Mouse (Mus musculus) stomach, embryonic 14.5 days (tissue): Measurements from ENCODE around the gene Olfr788. TPM values are rescaled to one million over a fixed set of nuclear protein-coding genes. Genes with fewer than 3 reads are reported as not detected.

Experiments
- ATAC-seq: fragments of 200-750 bp; cut with Nextera tagmentation; 2 replicates; pipeline ENCODE4 v1.8.0; 2017; ENCODE audit warnings: low read depth, moderate TSS enrichment; ENCODE audit not compliant: insufficient number of reproducible peaks, insufficient read depth, low FRiP score
- H3K27ac ChIP-seq: fragments of 300-500 bp; sonication (generic); 2 replicates; pipeline ENCODE4 v1.5.1; 2014; ENCODE audit warnings: mild to moderate bottlenecking, low read length, moderate library complexity, mixed read lengths
- H3K27me3 ChIP-seq: fragments of 300-500 bp; sonication (generic); 2 replicates; pipeline ENCODE4 v1.6.1; 2014; ENCODE audit warnings: low read length, control low read depth, mixed read lengths; ENCODE audit not compliant: control insufficient read depth, insufficient read depth
- H3K36me3 ChIP-seq: fragments of 300-500 bp; sonication (generic); 2 replicates; pipeline ENCODE4 v1.6.1; 2014; ENCODE audit warnings: mild to moderate bottlenecking, control low read depth, low read length, moderate library complexity, mixed read lengths; ENCODE audit not compliant: control insufficient read depth, insufficient read depth
- H3K4me1 ChIP-seq: fragments of 300-500 bp; sonication (generic); 2 replicates; pipeline ENCODE4 v1.6.1; 2014; ENCODE audit warnings: low read length, control low read depth, mixed read lengths; ENCODE audit not compliant: control insufficient read depth, insufficient read depth
- H3K4me2 ChIP-seq: fragments of 300-500 bp; sonication (generic); replicated peaks from 2 replicates; pipeline ENCODE4 v1.6.1; 2014; ENCODE audit warnings: low read depth, low read length, control low read depth
- H3K4me3 ChIP-seq: fragments of 300-500 bp; sonication (generic); 2 replicates; pipeline ENCODE4 v1.5.1; 2014; ENCODE audit warnings: low read depth, low read length, control low read depth
- H3K9ac ChIP-seq: fragments of 300-500 bp; sonication (generic); replicated peaks from 2 replicates; pipeline ENCODE4 v1.6.1; 2014; ENCODE audit warnings: low read depth, mild to moderate bottlenecking, control low read depth, low read length, moderate library complexity, mixed read lengths
- H3K9me3 ChIP-seq: fragments of 300-500 bp; sonication (generic); 2 replicates; pipeline ENCODE4 v1.6.1; 2016; ENCODE audit warnings: low read depth, low read length, control low read depth; ENCODE audit not compliant: control insufficient read depth
- WGBS: fragments of 180-500 bp; shearing (Covaris S2); extraction: QIAGEN DNeasy Blood & Tissue Kit; methylation state at CpG from one replicate; pipeline ENCODE4 v1.1.7; 2014; 5-methylcytosine and 5-hydroxymethylcytosine counted together
- polyA plus RNA-seq: library from polyadenylated mRNA; unstranded; fragments of >200 nt; fragmentation: Nextera tagmentation; extraction: Ambion mirVana; gene quantifications from 2 replicates; pipeline ENCODE4 v1.2.1, GENCODE M21; 2014

Olfr788 gene
- polyA plus RNA-seq = not detected in 2 replicates

DNA sequence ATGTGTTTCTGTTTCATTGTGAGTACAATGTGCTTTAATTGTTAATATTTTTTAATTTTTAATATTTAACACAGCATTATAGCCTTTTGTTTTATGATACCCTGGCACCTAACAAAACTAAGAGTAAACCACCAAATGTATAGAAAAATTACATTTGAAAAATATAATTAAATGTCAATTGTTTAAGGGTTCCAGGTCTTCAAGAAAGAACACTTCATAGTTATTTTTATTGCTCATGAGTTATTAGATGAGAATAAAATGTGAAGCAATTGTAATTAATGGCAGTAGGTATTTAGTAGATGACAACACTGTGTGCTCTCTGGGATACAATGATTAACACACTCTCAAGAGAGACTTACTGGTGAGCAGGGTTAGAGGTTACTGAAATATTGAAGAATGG lies at the start of gene Olfr788:
Gene Olfr788, plus strand, starts transcription at position 301 of the 400 bp plus-strand sequence.
- Histone ChIP-seq H3K36me3 (no peaks in the 10 kb centered on the region), H3K4me2 (no peak within 1 kb of the TSS), H3K27me3 (no peaks in the 10 kb centered on the region), H3K27ac (no peak within 1 kb of the TSS), H3K4me1 (no peaks in the 10 kb centered on the region), H3K9me3 (no peaks in the 10 kb centered on the region), H3K4me3 (no peak within 1 kb of the TSS), H3K9ac (no peak within 1 kb of the TSS)
- ATAC-seq = no peak

DNA sequence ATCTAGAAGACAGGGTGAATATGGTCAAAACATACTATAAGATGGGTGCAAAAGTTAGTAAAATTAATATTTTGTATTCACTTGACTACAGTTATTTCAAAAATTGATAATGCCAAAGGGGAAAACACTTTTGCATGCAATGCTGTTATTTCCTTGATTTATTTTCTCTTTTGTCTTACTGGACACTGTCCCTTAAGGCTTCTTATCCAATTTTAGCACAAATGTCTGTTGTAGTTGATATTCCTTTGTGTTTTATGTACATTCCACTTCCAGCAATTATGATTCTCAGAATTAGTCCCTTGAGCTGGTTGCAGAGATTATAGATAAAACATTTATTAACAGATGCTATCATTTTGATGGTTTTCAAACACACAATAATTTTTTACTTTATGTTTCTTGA lies 43.8 kb upstream of the Olfr788 start, which contains the start of gene Olfr786:
Gene Olfr786, plus strand, starts transcription at position 301 of the 400 bp plus-strand sequence.
- Histone ChIP-seq H3K4me1 (no peaks in the 10 kb centered on the region), H3K4me2 (no peak within 1 kb of the TSS), H3K27me3 (no peaks in the 10 kb centered on the region), H3K9ac (no peak within 1 kb of the TSS), H3K4me3 (no peak within 1 kb of the TSS), H3K27ac (no peak within 1 kb of the TSS), H3K9me3 (no peaks in the 10 kb centered on the region), H3K36me3 (no peaks in the 10 kb centered on the region)
- no peak for ATAC-seq

DNA sequence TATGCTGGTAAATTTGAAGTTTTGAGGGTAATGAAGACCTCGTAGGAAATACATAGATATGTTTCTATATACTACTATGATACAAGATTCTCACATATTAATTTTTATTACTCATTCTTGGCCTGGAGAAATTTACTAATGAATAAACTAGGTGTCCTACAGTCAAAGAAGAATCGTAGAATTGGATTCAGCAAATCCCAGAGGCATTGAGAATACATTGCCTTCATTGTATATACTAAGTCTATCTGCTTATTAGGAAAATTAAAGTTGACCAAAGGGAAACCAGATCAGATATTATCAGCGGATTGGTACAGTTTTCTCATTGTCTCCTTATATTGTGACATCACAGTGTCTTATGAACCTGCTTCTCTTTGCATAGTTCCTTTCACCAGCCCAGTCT lies 9.2 kb upstream of the Olfr788 start, which contains the start of gene Olfr787:
Gene Olfr787, plus strand, starts transcription at position 301 of the 400 bp plus-strand sequence.
- H3K4me2 ChIP-seq = no peak within 1 kb of the TSS
- 84% methylated on average over 3 of the region's 3 CpGs for WGBS
- ATAC-seq = no peak
- no peak within 1 kb of the TSS for H3K27ac ChIP-seq
- H3K36me3 ChIP-seq = no peaks in the 10 kb centered on the region
- no peaks in the 10 kb centered on the region for H3K9me3 ChIP-seq
- H3K4me1 ChIP-seq = no peaks in the 10 kb centered on the region
- H3K27me3 ChIP-seq = no peaks in the 10 kb centered on the region
- no peak within 1 kb of the TSS for H3K4me3 ChIP-seq
- no peak within 1 kb of the TSS for H3K9ac ChIP-seq

DNA sequence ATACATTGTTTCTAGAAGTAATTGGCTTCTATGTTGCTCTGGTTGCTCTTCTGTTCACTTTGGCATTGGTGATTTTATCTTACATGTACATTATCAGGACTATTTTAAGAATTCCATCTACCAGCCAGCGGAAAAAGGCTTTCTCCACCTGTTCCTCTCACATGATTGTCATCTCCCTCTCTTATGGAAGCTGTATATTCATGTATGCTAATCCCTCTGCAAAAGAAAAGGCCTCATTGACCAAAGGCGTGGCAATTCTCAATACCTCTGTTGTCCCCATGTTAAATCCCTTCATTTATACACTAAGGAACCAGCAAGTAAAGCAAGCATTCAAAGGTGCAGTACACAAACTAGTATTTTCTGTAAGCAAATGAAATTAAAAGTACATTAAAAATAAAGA lies 2.5 kb downstream of the Olfr788 start:
- Histone ChIP-seq H3K36me3 (no peaks in the 10 kb centered on the region), H3K4me1 (no peaks in the 10 kb centered on the region), H3K27ac (no peak overlapping the region), H3K27me3 (no peaks in the 10 kb centered on the region), H3K4me2 (no peak overlapping the region), H3K9me3 (no peaks in the 10 kb centered on the region), H3K4me3 (no peak overlapping the region), H3K9ac (no peak overlapping the region)
- WGBS = 66% methylated on average over 2 of the region's 2 CpGs
- no peak for ATAC-seq

DNA sequence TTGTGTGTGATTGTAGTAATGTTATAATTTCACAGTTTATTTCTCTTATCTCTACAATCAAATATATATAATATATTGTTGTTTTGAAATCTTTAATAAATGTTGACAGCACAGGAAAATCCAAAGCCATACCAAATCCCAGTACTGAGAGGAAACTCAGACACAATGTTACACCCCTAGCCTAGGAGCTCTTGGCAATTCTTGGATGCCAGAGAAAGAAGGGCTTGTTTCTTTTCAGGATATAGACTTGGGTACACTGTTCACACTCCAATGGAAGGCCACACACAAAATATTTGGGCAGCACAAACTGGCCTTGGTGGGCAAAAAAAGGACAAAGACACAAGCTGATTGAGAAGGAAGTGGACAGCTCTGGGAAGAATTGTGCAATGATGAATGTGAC lies 2.9 kb downstream of the Olfr788 start:
- no peaks in the 10 kb centered on the region for H3K36me3 ChIP-seq

DNA sequence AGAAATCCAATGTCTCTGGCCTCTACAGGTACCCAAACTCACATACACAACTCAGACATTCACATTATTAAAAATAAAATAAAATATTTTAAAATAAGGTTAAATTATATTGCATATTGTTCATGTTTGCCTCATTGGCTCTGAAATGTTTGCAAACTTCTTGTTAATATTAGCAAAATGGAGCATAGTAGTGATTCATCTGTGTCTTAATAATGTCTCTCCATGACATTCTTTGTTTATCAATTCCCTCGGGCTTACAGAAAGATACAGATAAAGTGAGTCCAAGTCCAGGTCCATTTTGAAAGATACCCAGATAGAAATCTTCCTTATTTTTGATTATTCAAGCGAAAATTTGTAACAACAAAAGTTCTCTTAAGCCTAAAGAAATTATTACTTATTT lies 13.7 kb downstream of the Olfr788 start, which contains the start of gene Olfr789:
Gene Olfr789, plus strand, starts transcription at position 301 of the 400 bp plus-strand sequence.
- H3K9me3 ChIP-seq = no peaks in the 10 kb centered on the region
- no peak for ATAC-seq
- no peak within 1 kb of the TSS for H3K4me2 ChIP-seq
- H3K27ac ChIP-seq = no peak within 1 kb of the TSS
- no peak within 1 kb of the TSS for H3K9ac ChIP-seq
- no peak within 1 kb of the TSS for H3K4me3 ChIP-seq
- no peaks in the 10 kb centered on the region for H3K36me3 ChIP-seq
- WGBS = 47% methylated on average over 2 of the region's 2 CpGs
- no peaks in the 10 kb centered on the region for H3K4me1 ChIP-seq
- no peaks in the 10 kb centered on the region for H3K27me3 ChIP-seq

More for the DNA sequence above, 2.9 kb downstream of the Olfr788 start:
- no peaks in the 10 kb centered on the region for H3K9me3 ChIP-seq
- no peak overlapping the region for H3K9ac ChIP-seq
- no peaks in the 10 kb centered on the region for H3K27me3 ChIP-seq
- no peak overlapping the region for H3K4me3 ChIP-seq
- no peak overlapping the region for H3K4me2 ChIP-seq
- no peaks in the 10 kb centered on the region for H3K4me1 ChIP-seq
- ATAC-seq = no peak
- no peak overlapping the region for H3K27ac ChIP-seq

DNA sequence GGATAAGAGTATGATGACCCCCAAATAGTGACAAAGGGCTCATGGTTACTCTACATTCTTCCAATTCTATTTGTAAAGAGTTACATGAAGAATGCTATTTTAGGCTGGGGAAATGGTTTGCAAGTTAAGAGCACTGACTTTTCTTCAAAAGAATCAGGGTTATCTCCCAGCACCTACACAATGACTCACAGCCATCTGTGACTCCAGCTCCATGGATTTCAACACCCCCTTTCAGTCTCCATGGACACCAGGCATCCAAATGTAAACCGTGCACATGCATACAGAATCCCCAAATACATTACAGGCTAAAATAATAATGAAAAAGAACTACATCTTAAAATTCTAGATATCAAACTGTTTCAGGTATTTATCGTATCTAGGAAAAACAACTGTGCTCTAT lies 19.3 kb downstream of the Olfr788 start:
- no peaks in the 10 kb centered on the region for H3K9me3 ChIP-seq
- no peak for ATAC-seq
- no peak overlapping the region for H3K27ac ChIP-seq
- no peak overlapping the region for H3K4me2 ChIP-seq
- WGBS = 73% methylated on average over 2 of the region's 2 CpGs
- H3K4me3 ChIP-seq = no peak overlapping the region
- H3K4me1 ChIP-seq = no peaks in the 10 kb centered on the region
- H3K27me3 ChIP-seq = no peaks in the 10 kb centered on the region
- H3K36me3 ChIP-seq = no peaks in the 10 kb centered on the region
- H3K9ac ChIP-seq = no peak overlapping the region

DNA sequence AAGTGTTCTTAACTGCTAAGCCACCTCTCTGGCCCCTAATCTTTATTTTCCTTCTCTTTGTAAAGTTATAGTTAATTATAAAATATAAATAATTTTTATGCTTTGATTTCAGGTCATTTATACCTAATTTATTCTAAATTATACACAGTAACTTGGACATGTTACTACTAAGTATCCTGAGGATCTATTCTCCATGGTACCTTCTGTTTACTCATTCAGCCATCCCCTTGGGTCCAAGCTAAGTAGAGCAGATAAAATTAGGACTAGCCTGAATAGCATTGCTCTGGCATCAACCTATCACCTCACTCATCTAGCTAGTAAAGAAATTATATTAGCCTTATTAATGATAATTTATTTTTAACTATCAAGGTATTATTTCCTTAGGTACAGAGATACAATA lies 27.4 kb downstream of the Olfr788 start, which contains the start of gene Olfr790:
Gene Olfr790, plus strand, starts transcription at position 301 of the 400 bp plus-strand sequence.
- no peak for ATAC-seq
- Histone ChIP-seq H3K4me2 (no peak within 1 kb of the TSS), H3K27ac (no peak within 1 kb of the TSS), H3K9me3 (no peaks in the 10 kb centered on the region), H3K36me3 (no peaks in the 10 kb centered on the region), H3K9ac (no peak within 1 kb of the TSS), H3K27me3 (no peaks in the 10 kb centered on the region), H3K4me1 (no peaks in the 10 kb centered on the region), H3K4me3 (no peak within 1 kb of the TSS)

DNA sequence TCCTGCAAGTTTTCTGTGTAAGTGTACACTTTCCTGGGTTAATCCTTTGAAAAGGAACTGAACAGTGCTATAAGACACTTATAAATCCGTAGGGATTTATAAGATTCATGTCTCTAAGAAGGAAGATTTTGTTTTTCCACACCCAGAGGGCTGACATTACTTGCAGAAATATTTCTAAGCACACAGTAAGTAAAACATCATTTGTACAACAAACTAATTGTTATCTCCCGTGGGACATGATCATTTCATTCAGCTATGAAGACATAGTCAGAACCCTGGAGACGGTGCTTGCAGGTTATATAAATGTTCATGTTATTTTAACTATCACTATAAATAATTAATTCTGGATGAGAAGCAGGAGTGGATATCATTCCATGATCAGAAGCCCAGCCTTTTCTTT lies 50.7 kb downstream of the Olfr788 start, which contains the start of gene Olfr791:
Gene Olfr791, plus strand, starts transcription at position 301 of the 400 bp plus-strand sequence.
- Histone ChIP-seq H3K4me1 (no peaks in the 10 kb centered on the region), H3K9me3 (no peaks in the 10 kb centered on the region), H3K4me2 (no peak within 1 kb of the TSS)

More for the DNA sequence above, 50.7 kb downstream of the Olfr788 start, which contains the start of gene Olfr791:
- no peak within 1 kb of the TSS for H3K4me3 ChIP-seq
- no peaks in the 10 kb centered on the region for H3K27me3 ChIP-seq
- 67% methylated on average over 3 of the region's 3 CpGs for WGBS
- no peak within 1 kb of the TSS for H3K27ac ChIP-seq
- ATAC-seq = no peak
- H3K9ac ChIP-seq = no peak within 1 kb of the TSS
- H3K36me3 ChIP-seq = no peaks in the 10 kb centered on the region
